Mouse (Mus musculus): Measurements from ENCODE around the gene Nudt7. TPM values are rescaled to one million over a fixed set of nuclear protein-coding genes. Genes with fewer than 3 reads are reported as not detected.

Gene Nudt7
- total and polyA plus RNA-seq, 3 experiments, result not detected

Other genes with a start within 250 kb of the Nudt7 start
- gene Vat1l, start 72.1 kb downstream of the Nudt7 start, total RNA-seq (2012; rRNA removed), result not detected in 2 replicates
- gene Vat1l, start 72.1 kb downstream of the Nudt7 start, polyA plus RNA-seq (2012; ENCODE audit: insufficient read depth in 1 of 2, insufficient read length in 2 of 2, low read depth in 1 of 2, low replicate concordance in 2 of 2, missing spikeins in 1 of 2), result not detected